Mouse (Mus musculus): ENCODE data around the gene Adgra3. TPM values are rescaled to one million over a fixed set of nuclear protein-coding genes. Genes with fewer than 3 reads are reported as not detected.

Adgra3 gene
- polyA plus RNA-seq, 1 experiment from 2014 or later = 9.9 TPM

GRCm38 (mm10) chr5:50034900-50035514, 23.8 kb downstream of the Adgra3 start:
- Histone ChIP-seq H3K9ac (ENCODE audit: low read depth, low read length) (no peak overlapping the region), H3K4me2 (ENCODE audit: low read length) (no peak overlapping the region), H3K36me3 (ENCODE audit: control insufficient read depth, insufficient read depth, low read length) (no peaks in the 10 kb centered on the region), H3K4me1 (ENCODE audit: control insufficient read depth, insufficient read depth, low read length) (peaks cover 10% of the 10 kb centered on the region), H3K27ac (ENCODE audit: low read length) (no peak overlapping the region), H3K27me3 (ENCODE audit: control insufficient read depth, insufficient read depth, low read depth, low read length) (no peaks in the 10 kb centered on the region), H3K9me3 (replicated peaks; ENCODE audit: control insufficient read depth, low read length, poor library complexity, severe bottlenecking) (no peaks in the 10 kb centered on the region), H3K4me3 (ENCODE audit: low read depth, low read length) (no peak overlapping the region)
- no peak for ATAC-seq
- 68% methylated on average over 8 of the region's 8 CpGs for WGBS

GRCm38 (mm10) chr5:50034231-50034630, 24.6 kb downstream of the Adgra3 start:
- 38% methylated on average over 6 of the region's 6 CpGs for WGBS
- Histone ChIP-seq H3K9me3 (replicated peaks; ENCODE audit: control insufficient read depth, low read length, poor library complexity, severe bottlenecking) (no peaks in the 10 kb centered on the region), H3K4me1 (ENCODE audit: control insufficient read depth, insufficient read depth, low read length) (peaks cover 10% of the 10 kb centered on the region), H3K4me2 (ENCODE audit: low read length) (no peak overlapping the region), H3K4me3 (ENCODE audit: low read depth, low read length) (no peak overlapping the region), H3K9ac (ENCODE audit: low read depth, low read length) (no peak overlapping the region), H3K27ac (ENCODE audit: low read length) (no peak overlapping the region), H3K36me3 (ENCODE audit: control insufficient read depth, insufficient read depth, low read length) (no peaks in the 10 kb centered on the region), H3K27me3 (ENCODE audit: control insufficient read depth, insufficient read depth, low read depth, low read length) (no peaks in the 10 kb centered on the region)
- no peak for ATAC-seq

- Histone ChIP-seq H3K4me1 (ENCODE audit: control insufficient read depth, insufficient read depth, low read length) (peaks cover 10% of the 10 kb centered on the region), H3K4me2 (ENCODE audit: low read length) (no peak overlapping the region), H3K36me3 (ENCODE audit: control insufficient read depth, insufficient read depth, low read length) (no peaks in the 10 kb centered on the region), H3K27me3 (ENCODE audit: control insufficient read depth, insufficient read depth, low read depth, low read length) (no peaks in the 10 kb centered on the region), H3K4me3 (ENCODE audit: low read depth, low read length) (no peak overlapping the region), H3K27ac (ENCODE audit: low read length) (no peak overlapping the region), H3K9ac (ENCODE audit: low read depth, low read length) (no peak overlapping the region), H3K9me3 (replicated peaks; ENCODE audit: control insufficient read depth, low read length, poor library complexity, severe bottlenecking) (no peaks in the 10 kb centered on the region)
- 21% methylated on average over 9 of the region's 9 CpGs for WGBS
- ATAC-seq = no peak
Measured at GRCm38 (mm10) chr5:50033660-50034059, 25.1 kb downstream of the Adgra3 start.

GRCm38 (mm10) chr5:50032332-50032731, 26.5 kb downstream of the Adgra3 start:
- Histone ChIP-seq H3K27me3 (ENCODE audit: control insufficient read depth, insufficient read depth, low read depth, low read length) (no peaks in the 10 kb centered on the region), H3K36me3 (ENCODE audit: control insufficient read depth, insufficient read depth, low read length) (no peaks in the 10 kb centered on the region), H3K9ac (ENCODE audit: low read depth, low read length) (no peak overlapping the region), H3K4me2 (ENCODE audit: low read length) (no peak overlapping the region), H3K9me3 (replicated peaks; ENCODE audit: control insufficient read depth, low read length, poor library complexity, severe bottlenecking) (no peaks in the 10 kb centered on the region), H3K27ac (ENCODE audit: low read length) (no peak overlapping the region), H3K4me1 (ENCODE audit: control insufficient read depth, insufficient read depth, low read length) (peaks cover 16% of the 10 kb centered on the region), H3K4me3 (ENCODE audit: low read depth, low read length) (no peak overlapping the region)
- 0 out of 2 replicates have a peak, but pooled peaks have one; percentile 46 for ATAC-seq
- WGBS = 45% methylated on average over 5 of the region's 5 CpGs

- H3K4me3 ChIP-seq (ENCODE audit: low read depth, low read length) = no peak overlapping the region
- no peak for ATAC-seq
- no peak overlapping the region for H3K4me2 ChIP-seq (ENCODE audit: low read length)
- H3K27ac ChIP-seq (ENCODE audit: low read length) = no peak overlapping the region
- no peak overlapping the region for H3K9ac ChIP-seq (ENCODE audit: low read depth, low read length)
- no peaks in the 10 kb centered on the region for H3K36me3 ChIP-seq (ENCODE audit: control insufficient read depth, insufficient read depth, low read length)
- WGBS = 92% methylated on average over 2 of the region's 2 CpGs
- H3K4me1 ChIP-seq (ENCODE audit: control insufficient read depth, insufficient read depth, low read length) = peaks cover 19% of the 10 kb centered on the region
- no peaks in the 10 kb centered on the region for H3K9me3 ChIP-seq (replicated peaks; ENCODE audit: control insufficient read depth, low read length, poor library complexity, severe bottlenecking)
- H3K27me3 ChIP-seq (ENCODE audit: control insufficient read depth, insufficient read depth, low read depth, low read length) = no peaks in the 10 kb centered on the region
Measured at GRCm38 (mm10) chr5:50031763-50032272, 27.0 kb downstream of the Adgra3 start.

GRCm38 (mm10) chr5:50031288-50031687, 27.5 kb downstream of the Adgra3 start:
- no peak for ATAC-seq
- no peaks in the 10 kb centered on the region for H3K36me3 ChIP-seq (ENCODE audit: control insufficient read depth, insufficient read depth, low read length)
- no peak overlapping the region for H3K4me3 ChIP-seq (ENCODE audit: low read depth, low read length)
- peaks cover 20% of the 10 kb centered on the region for H3K4me1 ChIP-seq (ENCODE audit: control insufficient read depth, insufficient read depth, low read length)
- WGBS = 95% methylated on average over 6 of the region's 6 CpGs
- H3K27me3 ChIP-seq (ENCODE audit: control insufficient read depth, insufficient read depth, low read depth, low read length) = no peaks in the 10 kb centered on the region
- no peak overlapping the region for H3K4me2 ChIP-seq (ENCODE audit: low read length)
- H3K9me3 ChIP-seq (replicated peaks; ENCODE audit: control insufficient read depth, low read length, poor library complexity, severe bottlenecking) = no peaks in the 10 kb centered on the region
- no peak overlapping the region for H3K9ac ChIP-seq (ENCODE audit: low read depth, low read length)
- no peak overlapping the region for H3K27ac ChIP-seq (ENCODE audit: low read length)

- H3K27ac ChIP-seq (ENCODE audit: low read length) = no peak overlapping the region
- no peak overlapping the region for H3K9ac ChIP-seq (ENCODE audit: low read depth, low read length)
- H3K9me3 ChIP-seq (replicated peaks; ENCODE audit: control insufficient read depth, low read length, poor library complexity, severe bottlenecking) = no peaks in the 10 kb centered on the region
- H3K36me3 ChIP-seq (ENCODE audit: control insufficient read depth, insufficient read depth, low read length) = no peaks in the 10 kb centered on the region
- no peak for ATAC-seq
- H3K27me3 ChIP-seq (ENCODE audit: control insufficient read depth, insufficient read depth, low read depth, low read length) = no peaks in the 10 kb centered on the region
- WGBS = 94% methylated on average over 6 of the region's 6 CpGs
- peaks cover 20% of the 10 kb centered on the region for H3K4me1 ChIP-seq (ENCODE audit: control insufficient read depth, insufficient read depth, low read length)
- no peak overlapping the region for H3K4me2 ChIP-seq (ENCODE audit: low read length)
- H3K4me3 ChIP-seq (ENCODE audit: low read depth, low read length) = no peak overlapping the region
Measured at GRCm38 (mm10) chr5:50029662-50030061, 29.1 kb downstream of the Adgra3 start.

GRCm38 (mm10) chr5:50027561-50027960, 31.2 kb downstream of the Adgra3 start:
- Histone ChIP-seq H3K9ac (ENCODE audit: low read depth, low read length) (no peak overlapping the region), H3K4me1 (ENCODE audit: control insufficient read depth, insufficient read depth, low read length) (peaks cover 10% of the 10 kb centered on the region), H3K9me3 (replicated peaks; ENCODE audit: control insufficient read depth, low read length, poor library complexity, severe bottlenecking) (no peaks in the 10 kb centered on the region), H3K4me3 (ENCODE audit: low read depth, low read length) (no peak overlapping the region), H3K27me3 (ENCODE audit: control insufficient read depth, insufficient read depth, low read depth, low read length) (no peaks in the 10 kb centered on the region), H3K36me3 (ENCODE audit: control insufficient read depth, insufficient read depth, low read length) (no peaks in the 10 kb centered on the region), H3K4me2 (ENCODE audit: low read length) (no peak overlapping the region), H3K27ac (ENCODE audit: low read length) (no peak overlapping the region)
- WGBS = 52% methylated on average over 5 of the region's 5 CpGs
- peak; percentile 69 for ATAC-seq

- Histone ChIP-seq H3K9me3 (replicated peaks; ENCODE audit: control insufficient read depth, low read length, poor library complexity, severe bottlenecking) (no peaks in the 10 kb centered on the region), H3K9ac (ENCODE audit: low read depth, low read length) (no peak overlapping the region), H3K4me3 (ENCODE audit: low read depth, low read length) (no peak overlapping the region), H3K4me1 (ENCODE audit: control insufficient read depth, insufficient read depth, low read length) (peaks cover 10% of the 10 kb centered on the region), H3K4me2 (ENCODE audit: low read length) (no peak overlapping the region), H3K27ac (ENCODE audit: low read length) (no peak overlapping the region), H3K27me3 (ENCODE audit: control insufficient read depth, insufficient read depth, low read depth, low read length) (no peaks in the 10 kb centered on the region), H3K36me3 (ENCODE audit: control insufficient read depth, insufficient read depth, low read length) (no peaks in the 10 kb centered on the region)
- WGBS = 51% methylated on average over 7 of the region's 7 CpGs
- no peak for ATAC-seq
Measured at GRCm38 (mm10) chr5:50027001-50027400, 31.8 kb downstream of the Adgra3 start.
